Mouse (Mus musculus): ENCODE data around the gene Supt20. TPM values are rescaled to one million over a fixed set of nuclear protein-coding genes. Genes with fewer than 3 reads are reported as not detected.

Gene Supt20
- total and polyA plus RNA-seq, 3 experiments = 31.6 to 66.6 TPM; not detected in 1

DNA sequence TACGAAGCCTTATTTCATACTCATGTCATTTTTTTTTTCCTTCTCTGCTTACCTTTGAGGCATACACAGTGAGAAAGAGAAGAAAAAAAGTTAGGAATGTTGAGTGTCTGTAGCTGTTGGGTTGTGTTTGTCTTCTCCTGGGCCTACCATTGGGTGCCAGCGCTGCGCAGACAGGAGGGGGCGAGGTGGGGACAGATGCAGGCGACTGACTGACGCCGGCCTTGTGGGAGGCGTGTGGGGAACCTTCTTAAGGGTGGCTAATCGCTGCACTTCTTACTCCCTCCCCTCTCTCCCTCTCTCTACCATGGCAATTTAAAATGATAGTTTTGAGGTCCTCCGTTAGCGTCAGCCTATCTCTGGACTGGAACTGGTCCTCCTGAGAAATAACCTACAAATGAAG lies 63.5 kb downstream of the Supt20 start:
- H3K9ac ChIP-seq (ENCODE audit: control insufficient read depth, low read depth, low read length, poor library complexity, severe bottlenecking) = no peak overlapping the region
- no peaks in the 10 kb centered on the region for H3K79me2 ChIP-seq (ENCODE audit: control insufficient read depth, insufficient read depth, low read length, poor library complexity)
- DNase-seq (ENCODE audit: low read depth, low spot score) = no peak
- no peak overlapping the region for H3K27ac ChIP-seq (ENCODE audit: control insufficient read depth, low read depth, low read length)
- H3K4me1 ChIP-seq (ENCODE audit: control insufficient read depth in 1 of 2, insufficient read depth in 2 of 2, low read length in 2 of 2) = no peaks in the 10 kb centered on the region
- TF ChIP-seq MAX (IDR thresholded peaks at IDR 0.05; ENCODE audit: low read length) (no peak), KAT2A (conservative IDR thresholded peaks at IDR 0.05; ENCODE audit: low read depth, low read length) (no peak), ZNF384 (IDR thresholded peaks at IDR 0.05; ENCODE audit: low read depth, low read length) (no peak), NRF1 (IDR thresholded peaks at IDR 0.05; ENCODE audit: insufficient read depth, low read depth, low read length, poor library complexity, severe bottlenecking) (no peak), CHD1 (IDR thresholded peaks at IDR 0.05; ENCODE audit: low read depth, low read length) (no peak), MXI1 (IDR thresholded peaks at IDR 0.05; ENCODE audit: low read depth, low read length) (no peak)
- no peaks in the 10 kb centered on the region for H3K27me3 ChIP-seq (ENCODE audit: control insufficient read depth in 1 of 2, insufficient read depth in 2 of 2, low read length in 2 of 2)
- H3K9me3 ChIP-seq (replicated peaks; ENCODE audit: insufficient read depth, low read length) = no peaks in the 10 kb centered on the region
- H3K4me3 ChIP-seq (ENCODE audit: control insufficient read depth in 1 of 2, insufficient read depth in 1 of 2, low read depth in 2 of 2, low read length in 2 of 2) = no peak overlapping the region
- no peaks in the 10 kb centered on the region for H3K36me3 ChIP-seq (ENCODE audit: control insufficient read depth in 1 of 2, insufficient read depth in 2 of 2, low read length in 2 of 2)

GRCm38 (mm10) chr3:54757446-54757845 lies 64.8 kb downstream of the Supt20 start:
- no peak for DNase-seq (ENCODE audit: low read depth, low spot score)
- Histone ChIP-seq H3K4me3 (ENCODE audit: control insufficient read depth in 1 of 2, insufficient read depth in 1 of 2, low read depth in 2 of 2, low read length in 2 of 2) (no peak overlapping the region), H3K9ac (ENCODE audit: control insufficient read depth, low read depth, low read length, poor library complexity, severe bottlenecking) (no peak overlapping the region), H3K79me2 (ENCODE audit: control insufficient read depth, insufficient read depth, low read length, poor library complexity) (no peaks in the 10 kb centered on the region), H3K4me1 (ENCODE audit: control insufficient read depth in 1 of 2, insufficient read depth in 2 of 2, low read length in 2 of 2) (no peaks in the 10 kb centered on the region), H3K36me3 (ENCODE audit: control insufficient read depth in 1 of 2, insufficient read depth in 2 of 2, low read length in 2 of 2) (no peaks in the 10 kb centered on the region), H3K27me3 (ENCODE audit: control insufficient read depth in 1 of 2, insufficient read depth in 2 of 2, low read length in 2 of 2) (no peaks in the 10 kb centered on the region), H3K9me3 (replicated peaks; ENCODE audit: insufficient read depth, low read length) (no peaks in the 10 kb centered on the region), H3K27ac (ENCODE audit: control insufficient read depth, low read depth, low read length) (no peak overlapping the region)
- TF ChIP-seq HCFC1 (IDR thresholded peaks at IDR 0.05; ENCODE audit: low read depth, low read length) (no peak), UBTF (IDR thresholded peaks at IDR 0.05; ENCODE audit: borderline replicate concordance, insufficient read depth, low read depth, low read length) (no peak), MAX (IDR thresholded peaks at IDR 0.05; ENCODE audit: low read length) (no peak), MYC (IDR thresholded peaks at IDR 0.05; ENCODE audit: low read depth, low read length) (no peak), USF2 (IDR thresholded peaks at IDR 0.05; ENCODE audit: borderline replicate concordance in 1 of 2, insufficient read depth in 1 of 2, low read depth in 1 of 2, low read length in 2 of 2) (no peak), ZNF384 (IDR thresholded peaks at IDR 0.05; ENCODE audit: low read depth, low read length) (no peak), CTCF (IDR thresholded peaks at IDR 0.05 in 2 of 3, conservative IDR thresholded peaks at IDR 0.05 in 1 of 3; ENCODE audit: control insufficient read depth in 1 of 3, insufficient read depth in 1 of 3, low read depth in 2 of 3, low read length in 3 of 3, poor library complexity in 1 of 3, severe bottlenecking in 1 of 3) (no peak), POLR2AphosphoS2 (IDR thresholded peaks at IDR 0.05; ENCODE audit: low read length) (no peak), SMC3 (IDR thresholded peaks at IDR 0.05; ENCODE audit: low read depth, low read length) (no peak)

DNA sequence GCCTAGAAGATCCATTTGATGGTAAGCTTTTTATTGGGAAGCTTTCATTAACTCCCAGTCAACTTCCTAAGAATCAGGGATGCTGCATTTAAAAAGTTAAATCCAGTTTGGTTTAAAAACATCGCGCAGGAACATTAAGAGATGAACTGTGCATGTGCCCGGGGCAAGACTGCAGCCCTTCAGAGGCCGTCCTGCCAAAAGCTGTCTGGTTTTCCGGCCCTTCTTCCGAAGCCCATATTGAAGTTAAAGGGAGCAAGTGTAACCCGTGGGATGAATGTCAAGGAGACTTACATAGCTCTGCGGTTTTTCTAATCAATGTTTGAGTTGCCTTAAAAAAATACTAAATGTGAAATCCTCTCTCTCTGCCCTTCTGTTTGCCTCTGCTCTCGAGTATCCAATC lies 66.6 kb downstream of the Supt20 start:
- no peaks in the 10 kb centered on the region for H3K27me3 ChIP-seq (ENCODE audit: control insufficient read depth in 1 of 2, insufficient read depth in 2 of 2, low read length in 2 of 2)
- H3K4me3 ChIP-seq (ENCODE audit: control insufficient read depth in 1 of 2, insufficient read depth in 1 of 2, low read depth in 2 of 2, low read length in 2 of 2) = no peak overlapping the region
- H3K27ac ChIP-seq (ENCODE audit: control insufficient read depth, low read depth, low read length) = no peak overlapping the region
- no peaks in the 10 kb centered on the region for H3K79me2 ChIP-seq (ENCODE audit: control insufficient read depth, insufficient read depth, low read length, poor library complexity)
- no peaks in the 10 kb centered on the region for H3K36me3 ChIP-seq (ENCODE audit: control insufficient read depth in 1 of 2, insufficient read depth in 2 of 2, low read length in 2 of 2)
- no peak for DNase-seq (ENCODE audit: low read depth, low spot score)
- no peak overlapping the region for H3K9ac ChIP-seq (ENCODE audit: control insufficient read depth, low read depth, low read length, poor library complexity, severe bottlenecking)
- H3K4me1 ChIP-seq (ENCODE audit: control insufficient read depth in 1 of 2, insufficient read depth in 2 of 2, low read length in 2 of 2) = no peaks in the 10 kb centered on the region
- no peaks in the 10 kb centered on the region for H3K9me3 ChIP-seq (replicated peaks; ENCODE audit: insufficient read depth, low read length)
- no peak for TF ChIP-seq RAD21 (IDR thresholded peaks at IDR 0.05; ENCODE audit: low read depth, low read length)
- TF ChIP-seq BHLHE40 (IDR thresholded peaks at IDR 0.05; ENCODE audit: borderline replicate concordance, low read depth, low read length) = no peak
- no peak for TF ChIP-seq MAFK (IDR thresholded peaks at IDR 0.05; ENCODE audit: borderline replicate concordance, low read depth, low read length)
- TF ChIP-seq CHD1 (IDR thresholded peaks at IDR 0.05; ENCODE audit: low read depth, low read length) = no peak
- no peak for TF ChIP-seq POLR2AphosphoS5 (IDR thresholded peaks at IDR 0.05; ENCODE audit: borderline replicate concordance, low read depth, low read length)
- TF ChIP-seq CHD2 (IDR thresholded peaks at IDR 0.05; ENCODE audit: low read length) = no peak
- no peak for TF ChIP-seq NRF1 (IDR thresholded peaks at IDR 0.05; ENCODE audit: insufficient read depth, low read depth, low read length, poor library complexity, severe bottlenecking)
- TF ChIP-seq NELFE (IDR thresholded peaks at IDR 0.05; ENCODE audit: low read depth, low read length) = no peak
- no peak for TF ChIP-seq POLR2AphosphoS2 (IDR thresholded peaks at IDR 0.05; ENCODE audit: low read length)
- TF ChIP-seq JUND (IDR thresholded peaks at IDR 0.05; ENCODE audit: low read depth, low read length) = no peak
- no peak for TF ChIP-seq TCF12 (IDR thresholded peaks at IDR 0.05; ENCODE audit: low read depth, low read length)
- TF ChIP-seq POLR2A (IDR thresholded peaks at IDR 0.05; ENCODE audit: control insufficient read depth in 1 of 2, insufficient read depth in 1 of 2, low read depth in 1 of 2, low read length in 2 of 2, poor library complexity in 1 of 2) = no peak
- TF ChIP-seq GATA1 (IDR thresholded peaks at IDR 0.05; ENCODE audit: low read depth, low read length) = no peak
- TF ChIP-seq TAL1 (IDR thresholded peaks at IDR 0.05; ENCODE audit: low read length) = no peak
- no peak for TF ChIP-seq UBTF (IDR thresholded peaks at IDR 0.05; ENCODE audit: borderline replicate concordance, insufficient read depth, low read depth, low read length)
- no peak for TF ChIP-seq GABPA (IDR thresholded peaks at IDR 0.05; ENCODE audit: low read depth, low read length)
- no peak for TF ChIP-seq USF2 (IDR thresholded peaks at IDR 0.05; ENCODE audit: borderline replicate concordance in 1 of 2, insufficient read depth in 1 of 2, low read depth in 1 of 2, low read length in 2 of 2)
- TF ChIP-seq ETS1 (IDR thresholded peaks at IDR 0.05; ENCODE audit: low read depth, low read length) = no peak
